Mouse (Mus musculus) liver, postnatal 0 days (tissue): ENCODE results near the gene Apol9b.
A peak's percentile ranks its signal among the peaks of the same experiment; 100 is the strongest.

Source experiments
- CTCF ChIP-seq: sonication (generic); IDR thresholded peaks from 2 replicates; pipeline ENCODE4 v1.5.1; 2016; ENCODE audit warnings: antibody characterized with exemption, low read depth
- EP300 ChIP-seq: IDR thresholded peaks from 2 replicates; pipeline ENCODE4 v1.6.1; 2016; ENCODE audit warnings: antibody characterized with exemption, low read depth, mild to moderate bottlenecking

GRCm38 (mm10) chr15:77773099-77773915 lies 44.5 kb downstream of the Apol9b start:
- TF ChIP-seq CTCF = no peak
- TF ChIP-seq EP300 = peak; percentile 94
